Comparison of ENCODE assay signal across 8 mouse cellular contexts in genomic region chr9:120602839-120603511, GRCm38 (mm10). TPM values are rescaled to one million over a fixed set of nuclear protein-coding genes. Genes with fewer than 3 reads are reported as not detected.
DNase-seq lines count a peak whose midpoint lies in the region; ATAC-seq and TF ChIP-seq lines count a peak whose summit lies in the region.

No protein-coding gene starts in this region.

- H3K27ac ChIP-seq in forebrain, embryonic 16.5 days (ENCODE audit: low read length) = no peak overlapping the region
- H3K27ac ChIP-seq in olfactory bulb, adult 2 months (ENCODE audit: insufficient read depth, low read depth, low read length) = no peak overlapping the region

- TF ChIP-seq POLR2A in lung, adult 2 months (IDR thresholded peaks at IDR 0.05; ENCODE audit: borderline replicate concordance, extremely low read depth, low read depth, low read length) = no peak
- TF ChIP-seq POLR2A in olfactory bulb, adult 2 months (IDR thresholded peaks at IDR 0.05; ENCODE audit: insufficient read depth, low read depth, low read length) = no peak

- peak overlapping the region; percentile 4; the same call in 1 of the 2 replicates for H3K9ac ChIP-seq in forebrain, embryonic 16.5 days (replicated peaks; ENCODE audit: low read depth, low read length)

- H3K9me3 ChIP-seq in forebrain, embryonic 16.5 days (ENCODE audit: control insufficient read depth, low read length) = 0 out of 2 replicates have a peak, but pooled peaks cover 2% of the 10 kb centered on the region

- H3K4me1 ChIP-seq in forebrain, embryonic 16.5 days (replicated peaks; ENCODE audit: control insufficient read depth, insufficient read depth, low read length) = peaks cover 20% of the 10 kb centered on the region
- peaks cover 4% of the 10 kb centered on the region for H3K4me1 ChIP-seq in lung, adult 2 months (ENCODE audit: control insufficient read depth, insufficient read depth, low read length)
- peaks cover 9% of the 10 kb centered on the region for H3K4me1 ChIP-seq in olfactory bulb, adult 2 months (ENCODE audit: control insufficient read depth, insufficient read depth, low read length)

- TF ChIP-seq CTCF in lung, adult 2 months (IDR thresholded peaks at IDR 0.05; ENCODE audit: insufficient read depth, low read length) = peak; percentile 75
- peak; percentile 87 for TF ChIP-seq CTCF in olfactory bulb, adult 2 months (IDR thresholded peaks at IDR 0.05; ENCODE audit: insufficient read depth, low read depth, low read length)

- H3K36me3 ChIP-seq in forebrain, embryonic 16.5 days (ENCODE audit: control insufficient read depth, insufficient read depth) = no peaks in the 10 kb centered on the region

- no peaks in the 10 kb centered on the region for H3K27me3 ChIP-seq in forebrain, embryonic 16.5 days (replicated peaks; ENCODE audit: control insufficient read depth, insufficient read depth, low read length)

- DNase-seq in ES-CJ7 (ENCODE audit: low read depth, low spot score) = peak; percentile 83
- DNase-seq in cerebellum, adult 18-20 months = peak; percentile 89 to 96
- DNase-seq in heart, postnatal 36 days = peak; percentile 92 to 94
- DNase-seq in layer of hippocampus, adult 18-20 months (ENCODE audit: low spot score in 2 of 2) = peak; percentile 80 to 95
- DNase-seq in lung, adult 2 months = peak; percentile 85
- peak; percentile 26 to 34 for DNase-seq in thymus, adult 18-20 months

- H3K4me2 ChIP-seq in forebrain, embryonic 16.5 days (ENCODE audit: low read length) = peak overlapping the region; percentile 30

- peak; percentile 90 for ATAC-seq in forebrain, embryonic 16.5 days

- 2% methylated on average over 23 of the region's 23 CpGs for WGBS in forebrain, embryonic 16.5 days
- 20% methylated on average over 23 of the region's 23 CpGs for WGBS in lung, adult 2 months
- WGBS in olfactory bulb, adult 2 months = 7% methylated on average over 23 of the region's 23 CpGs

- intact Hi-C loops in heart, postnatal 36 days (cut with DNase I) = loop anchor here (2.0 to 10.0 kb wide), 10 partner anchors 56 to 612 kb away; no protein-coding TSS in a partner anchor

- peak overlapping the region; percentile 7; the same call in 1 of the 2 replicates for H3K4me3 ChIP-seq in forebrain, embryonic 16.5 days (replicated peaks; ENCODE audit: low read length)
- H3K4me3 ChIP-seq in lung, adult 2 months (replicated peaks; ENCODE audit: extremely low read depth, low read depth, low read length) = no peak overlapping the region
- no peak overlapping the region for H3K4me3 ChIP-seq in olfactory bulb, adult 2 months (ENCODE audit: insufficient read depth, low read depth, low read length)

RNA-seq across cellular contexts. Expression of gene Rpl14, which starts 31.7 kb away (rescaled TPM):
- polyA plus RNA-seq in forebrain, embryonic 16.5 days (2015; fragmentation: Nextera tagmentation; extraction: Ambion mirVana) = 400 and 407 TPM in 2 replicates
- total RNA-seq in heart, postnatal 36 days (2021) = 100 to 1,000 TPM; 283 to 295 TPM
- total RNA-seq in layer of hippocampus, adult 18-20 months (2021) = 100 to 1,000 TPM; 355 to 365 TPM
- 319 and 344 TPM in 2 replicates for polyA plus RNA-seq in lung, adult 2 months (2012; rRNA removed)
- 808 TPM in 1 of 2 replicates, not detected in the other for polyA plus RNA-seq in olfactory bulb, adult 2 months (2012; ENCODE audit: insufficient read depth, insufficient read length, low replicate concordance, missing spikeins)

Comparison
In these comparisons a context has a peak if more than half of its experiments do, and no peak if none do; other contexts are left out.
1. DNase-seq: peak in every context shown above with its lines; median percentile 93 in heart, postnatal 36 days; 92 in cerebellum, adult 18-20 months; 88 in layer of hippocampus, adult 18-20 months; 85 in lung, adult 2 months; 83 in ES-CJ7; 30 in thymus, adult 18-20 months.